Comparison of ENCODE assay signal across 8 mouse cellular contexts in the genomic region with DNA sequence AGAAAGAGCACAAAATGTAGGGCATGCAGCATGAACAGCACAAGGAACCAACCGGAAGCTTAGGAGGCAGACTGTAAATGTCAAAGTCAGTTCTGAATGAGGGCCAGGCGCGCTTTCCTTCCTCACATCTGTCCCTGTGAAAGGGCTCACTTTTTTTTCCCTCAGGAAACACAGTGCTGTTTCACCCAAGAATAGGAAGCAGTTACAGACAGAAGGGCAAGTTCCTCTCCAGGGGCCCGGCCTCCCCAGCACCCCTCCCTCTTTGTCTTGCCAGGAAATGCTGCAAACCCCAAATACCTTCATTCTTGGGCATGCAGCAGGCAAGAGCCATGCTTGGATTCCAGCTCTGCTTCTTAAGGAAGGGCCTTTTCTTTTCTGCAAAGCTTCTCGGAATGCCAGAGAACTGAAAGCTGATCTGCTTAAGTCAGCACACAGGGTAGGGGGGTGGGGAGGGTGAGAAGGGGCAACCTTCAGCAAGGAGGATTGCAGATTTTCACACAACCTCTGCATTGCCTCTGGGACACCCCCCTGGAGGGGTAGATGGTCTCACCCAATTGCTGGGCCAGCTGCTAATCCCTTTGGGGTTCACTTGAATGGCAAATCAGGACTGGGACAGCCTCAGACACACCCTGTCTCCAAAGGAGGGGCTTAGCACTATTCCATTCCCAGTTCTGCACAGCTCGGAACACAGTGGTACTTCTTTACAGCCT.
DNase-seq lines count a peak whose midpoint lies in the region; ATAC-seq and TF ChIP-seq lines count a peak whose summit lies in the region.

No protein-coding gene starts in this region.

- no peaks in the 10 kb centered on the region for H3K9me3 ChIP-seq in embryonic facial prominence, embryonic 14.5 days (ENCODE audit: control insufficient read depth, low read length)
- no peaks in the 10 kb centered on the region for H3K9me3 ChIP-seq in midbrain, embryonic 16.5 days (replicated peaks; ENCODE audit: control insufficient read depth, low read length, poor library complexity, severe bottlenecking)

- peak; percentile 29 for DNase-seq in kidney, adult 2 months
- DNase-seq in kidney, adult 18-20 months, result no peak
- DNase-seq in embryonic facial prominence, embryonic 14.5 days (ENCODE audit: low spot score), result peak; percentile 79
- peak; percentile 22 for DNase-seq in hindlimb bud, embryonic 11.5 days (ENCODE audit: extremely low spot score, low read depth, low spot score)
- no peak for DNase-seq in layer of hippocampus, adult 9-10 months (ENCODE audit: low spot score)
- DNase-seq in layer of hippocampus, adult 9-11 months, result no peak
- DNase-seq in left cerebral cortex, adult 8-10 months (ENCODE audit: low spot score in 2 of 2), result no peak

- no peak overlapping the region for H3K4me3 ChIP-seq in kidney, adult 2 months (ENCODE audit: insufficient read depth, low read depth, low read length)
- H3K4me3 ChIP-seq in embryonic facial prominence, embryonic 14.5 days (ENCODE audit: low read depth, low read length), result peak overlapping the region; percentile 8
- no peak overlapping the region for H3K4me3 ChIP-seq in midbrain, embryonic 16.5 days (ENCODE audit: low read depth, low read length)

- H3K9ac ChIP-seq in embryonic facial prominence, embryonic 14.5 days (ENCODE audit: low read depth, low read length), result peak overlapping the region; percentile 34; the same call in 1 of the 2 replicates
- no peak overlapping the region for H3K9ac ChIP-seq in midbrain, embryonic 16.5 days (ENCODE audit: low read depth, low read length)

- H3K36me3 ChIP-seq in kidney, adult 2 months (ENCODE audit: control insufficient read depth, insufficient read depth, low read length), result no peaks in the 10 kb centered on the region
- H3K36me3 ChIP-seq in embryonic facial prominence, embryonic 14.5 days (ENCODE audit: control insufficient read depth, insufficient read depth, low read length), result no peaks in the 10 kb centered on the region
- no peaks in the 10 kb centered on the region for H3K36me3 ChIP-seq in midbrain, embryonic 16.5 days (ENCODE audit: control insufficient read depth, insufficient read depth, low read length)

- H3K4me1 ChIP-seq in kidney, adult 2 months (ENCODE audit: control insufficient read depth, insufficient read depth, low read length), result no peaks in the 10 kb centered on the region
- peaks cover 7% of the 10 kb centered on the region for H3K4me1 ChIP-seq in embryonic facial prominence, embryonic 14.5 days (ENCODE audit: control insufficient read depth, insufficient read depth, low read length)
- peaks cover 5% of the 10 kb centered on the region; the same call in 1 of the 2 replicates for H3K4me1 ChIP-seq in midbrain, embryonic 16.5 days (ENCODE audit: control insufficient read depth, insufficient read depth, low read length)

- TF ChIP-seq CTCF in kidney, adult 2 months (conservative IDR thresholded peaks at IDR 0.05; ENCODE audit: insufficient read depth, insufficient read length, low read depth, low read length), result no peak

- H3K4me2 ChIP-seq in embryonic facial prominence, embryonic 14.5 days (ENCODE audit: low read depth, low read length), result peak overlapping the region; percentile 40
- peak overlapping the region; percentile 17; the same call in 1 of the 2 replicates for H3K4me2 ChIP-seq in midbrain, embryonic 16.5 days (ENCODE audit: low read length)

- WGBS in kidney, adult 2 months, result 25% methylated on average over 6 of the region's 6 CpGs
- WGBS in embryonic facial prominence, embryonic 14.5 days, result 29% methylated on average over 5 of the region's 6 CpGs
- WGBS in midbrain, embryonic 16.5 days, result 22% methylated on average over 6 of the region's 6 CpGs

- H3K27me3 ChIP-seq in kidney, adult 2 months (replicated peaks; ENCODE audit: control insufficient read depth, insufficient read depth, low read length), result no peaks in the 10 kb centered on the region
- peaks cover 22% of the 10 kb centered on the region for H3K27me3 ChIP-seq in embryonic facial prominence, embryonic 14.5 days (replicated peaks; ENCODE audit: control insufficient read depth, insufficient read depth, low read length)
- peaks cover 7% of the 10 kb centered on the region for H3K27me3 ChIP-seq in midbrain, embryonic 16.5 days (ENCODE audit: control insufficient read depth, insufficient read depth, low read depth, low read length)

- ATAC-seq in embryonic facial prominence, embryonic 14.5 days (ENCODE audit: low read depth), result peak; percentile 96
- peak; percentile 80 for ATAC-seq in midbrain, embryonic 16.5 days

- no peak overlapping the region for H3K27ac ChIP-seq in kidney, adult 2 months (ENCODE audit: insufficient read depth, low read depth, low read length)
- H3K27ac ChIP-seq in embryonic facial prominence, embryonic 14.5 days (replicated peaks; ENCODE audit: low read depth, low read length), result peak overlapping the region; percentile 75
- H3K27ac ChIP-seq in midbrain, embryonic 16.5 days (ENCODE audit: low read length), result peak overlapping the region; percentile 63

- no peak for TF ChIP-seq POLR2A in kidney, adult 2 months (IDR thresholded peaks at IDR 0.05; ENCODE audit: low read depth, low read length)

Comparison
In these comparisons a context has a peak if more than half of its experiments do, and no peak if none do; other contexts are left out.
1. DNase-seq: peak in kidney, adult 2 months (single experiment), embryonic facial prominence, embryonic 14.5 days (single experiment) and hindlimb bud, embryonic 11.5 days (single experiment); none in kidney, adult 18-20 months (single experiment), layer of hippocampus, adult 9-10 months (single experiment), layer of hippocampus, adult 9-11 months (single experiment) and left cerebral cortex, adult 8-10 months (0 of 2).